Mouse (Mus musculus) thymus, adult 2 months (tissue): ENCODE measurements around the gene Filip1.
"Not testable (repeated sequence)": the region's sequence is repeated elsewhere in the genome, so short reads cannot be mapped to it uniquely, and the experiment has no call there.

Source experiments
- CTCF ChIP-seq: fragments of 200-500 bp; IDR thresholded peaks from 2 replicates; pipeline ENCODE4 v1.5.1; 2012; ENCODE audit warnings: mild to moderate bottlenecking, control low read depth, low read length, moderate library complexity, borderline replicate concordance; ENCODE audit not compliant: control insufficient read depth, poor library complexity, insufficient read depth; ENCODE audit errors: extremely low read depth
- POLR2A ChIP-seq: fragments of 200-500 bp; IDR thresholded peaks from 2 replicates; pipeline ENCODE4 v1.6.1; 2012; ENCODE audit warnings: mild to moderate bottlenecking, low read length, control low read depth, moderate library complexity; ENCODE audit not compliant: control insufficient read depth, poor library complexity, insufficient read depth; ENCODE audit errors: extremely low read depth

DNA sequence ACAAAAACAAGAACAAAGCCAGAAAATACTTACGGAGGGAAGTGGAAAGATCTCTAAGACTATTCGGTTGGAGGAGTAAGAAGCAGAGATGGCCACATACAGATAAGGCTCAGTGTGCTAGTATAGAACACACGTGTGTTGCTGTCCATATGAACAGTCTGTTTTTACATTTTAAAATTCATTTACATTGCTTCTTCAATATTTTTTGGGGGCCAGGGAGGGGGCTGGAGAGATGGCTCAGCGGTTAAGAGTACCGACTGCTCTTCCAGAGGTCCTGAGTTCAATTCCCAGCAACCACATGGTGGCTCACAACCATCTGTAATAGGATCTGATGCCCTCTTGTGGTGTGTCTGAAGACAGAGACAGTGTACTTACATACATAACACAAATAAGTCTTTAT is 12.7 kb upstream of the Filip1 start:
- not testable (repeated sequence) for TF ChIP-seq CTCF, POLR2A
